Mouse (Mus musculus): ENCODE measurements at regions not wholly inside any gene's neighbourhood (a gene's known extent, or its start where the extent isn't known, plus 50 kb on each side); places are given as distances from the start of the nearest gene placed in this dataset.

DNA sequence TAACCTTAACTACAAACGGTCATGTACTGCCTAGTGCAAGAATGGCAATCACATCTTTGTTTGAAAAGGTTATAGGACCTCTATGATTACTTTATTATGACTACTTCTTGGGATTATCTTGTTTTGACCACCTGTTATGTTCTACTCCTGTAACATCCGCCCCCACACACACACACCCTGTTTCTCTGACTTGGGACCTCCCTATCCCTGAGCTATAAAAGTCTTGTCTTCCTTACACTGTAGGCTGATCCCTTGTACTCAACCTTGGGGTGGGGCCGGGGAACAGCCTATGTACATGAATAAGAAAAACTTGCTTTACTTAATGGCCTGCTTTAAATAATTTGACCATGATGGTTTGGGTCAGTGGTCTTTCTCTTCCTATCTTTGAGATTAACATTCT is 240.7 kb upstream of the Dynlrb2 start:
- WGBS (ENCODE audit: insufficient replicate concordance) = 62% methylated on average over 3 of the region's 3 CpGs
- H3K9me3 ChIP-seq (replicated peaks; ENCODE audit: control insufficient read depth, low read length) = no peaks in the 10 kb centered on the region
- H3K27ac ChIP-seq (ENCODE audit: low read length) = no peak overlapping the region
- no peak for ATAC-seq (ENCODE audit: low read depth)
- no peaks in the 10 kb centered on the region for H3K4me1 ChIP-seq (ENCODE audit: control insufficient read depth, low read depth, low read length)
- no peak overlapping the region for H3K4me2 ChIP-seq (ENCODE audit: low read depth, low read length)
- H3K4me3 ChIP-seq (ENCODE audit: low read depth, low read length) = no peak overlapping the region
- H3K9ac ChIP-seq (ENCODE audit: low read depth, low read length) = no peak overlapping the region
- no peaks in the 10 kb centered on the region for H3K27me3 ChIP-seq (ENCODE audit: control insufficient read depth, insufficient read depth, low read depth, low read length)
- no peaks in the 10 kb centered on the region for H3K36me3 ChIP-seq (ENCODE audit: control insufficient read depth, insufficient read depth)

DNA sequence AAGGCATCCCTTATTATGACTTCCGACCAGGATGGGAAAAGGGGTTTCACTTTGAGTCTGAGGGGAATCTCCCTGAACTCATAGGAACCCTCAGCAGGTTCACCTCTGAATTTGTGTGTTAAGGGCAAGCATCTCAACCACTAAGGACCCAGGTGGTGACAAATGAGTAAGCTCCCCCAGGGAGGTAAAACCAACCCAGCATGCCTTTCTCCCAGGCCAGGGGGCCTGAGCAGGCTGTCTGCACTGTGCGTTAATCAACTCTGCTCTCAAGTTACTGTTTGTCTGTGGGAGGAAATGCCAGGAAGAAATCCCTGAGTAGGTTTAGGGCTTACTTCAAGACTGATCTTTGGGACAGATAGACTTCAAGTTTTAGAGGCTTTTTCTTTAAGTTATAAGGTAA is 243.5 kb upstream of the Dynlrb2 start:
- Histone ChIP-seq H3K4me3 (ENCODE audit: low read depth, low read length) (no peak overlapping the region), H3K4me1 (ENCODE audit: control insufficient read depth, low read depth, low read length) (no peaks in the 10 kb centered on the region), H3K36me3 (ENCODE audit: control insufficient read depth, insufficient read depth) (no peaks in the 10 kb centered on the region), H3K4me2 (ENCODE audit: low read depth, low read length) (no peak overlapping the region), H3K27ac (ENCODE audit: low read length) (no peak overlapping the region), H3K27me3 (ENCODE audit: control insufficient read depth, insufficient read depth, low read depth, low read length) (no peaks in the 10 kb centered on the region), H3K9me3 (replicated peaks; ENCODE audit: control insufficient read depth, low read length) (no peaks in the 10 kb centered on the region), H3K9ac (ENCODE audit: low read depth, low read length) (no peak overlapping the region)
- no peak for ATAC-seq (ENCODE audit: low read depth)
- WGBS (ENCODE audit: insufficient replicate concordance) = 40% methylated on average over 2 of the region's 2 CpGs

DNA sequence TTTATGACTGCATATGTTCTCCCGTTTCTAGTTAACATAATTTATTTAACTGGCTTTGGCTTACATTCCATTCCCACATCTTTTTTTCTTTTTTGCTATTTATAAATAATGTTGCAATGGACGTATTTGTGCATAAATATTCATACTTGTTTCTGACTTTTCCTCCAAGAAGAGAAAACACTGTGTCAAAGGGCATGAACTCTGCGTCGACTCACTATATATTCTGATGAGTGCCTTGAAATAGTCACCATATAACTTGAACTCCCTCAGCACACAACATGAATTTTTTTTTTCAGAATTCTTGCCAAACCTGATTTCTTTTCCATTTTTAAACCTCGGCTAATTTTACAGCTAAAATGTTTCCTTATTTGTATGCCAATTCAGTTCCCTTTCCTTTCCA is 249.4 kb upstream of the Dynlrb2 start:
- WGBS (ENCODE audit: insufficient replicate concordance) = 54% methylated on average over 5 of the region's 5 CpGs
- no peak overlapping the region for H3K4me2 ChIP-seq (ENCODE audit: low read depth, low read length)
- H3K27ac ChIP-seq (ENCODE audit: low read length) = no peak overlapping the region
- no peaks in the 10 kb centered on the region for H3K36me3 ChIP-seq (ENCODE audit: control insufficient read depth, insufficient read depth)
- H3K4me3 ChIP-seq (ENCODE audit: low read depth, low read length) = no peak overlapping the region
- H3K9ac ChIP-seq (ENCODE audit: low read depth, low read length) = no peak overlapping the region
- ATAC-seq (ENCODE audit: low read depth) = no peak
- no peaks in the 10 kb centered on the region for H3K9me3 ChIP-seq (replicated peaks; ENCODE audit: control insufficient read depth, low read length)
- no peaks in the 10 kb centered on the region for H3K4me1 ChIP-seq (ENCODE audit: control insufficient read depth, low read depth, low read length)
- H3K27me3 ChIP-seq (ENCODE audit: control insufficient read depth, insufficient read depth, low read depth, low read length) = no peaks in the 10 kb centered on the region

DNA sequence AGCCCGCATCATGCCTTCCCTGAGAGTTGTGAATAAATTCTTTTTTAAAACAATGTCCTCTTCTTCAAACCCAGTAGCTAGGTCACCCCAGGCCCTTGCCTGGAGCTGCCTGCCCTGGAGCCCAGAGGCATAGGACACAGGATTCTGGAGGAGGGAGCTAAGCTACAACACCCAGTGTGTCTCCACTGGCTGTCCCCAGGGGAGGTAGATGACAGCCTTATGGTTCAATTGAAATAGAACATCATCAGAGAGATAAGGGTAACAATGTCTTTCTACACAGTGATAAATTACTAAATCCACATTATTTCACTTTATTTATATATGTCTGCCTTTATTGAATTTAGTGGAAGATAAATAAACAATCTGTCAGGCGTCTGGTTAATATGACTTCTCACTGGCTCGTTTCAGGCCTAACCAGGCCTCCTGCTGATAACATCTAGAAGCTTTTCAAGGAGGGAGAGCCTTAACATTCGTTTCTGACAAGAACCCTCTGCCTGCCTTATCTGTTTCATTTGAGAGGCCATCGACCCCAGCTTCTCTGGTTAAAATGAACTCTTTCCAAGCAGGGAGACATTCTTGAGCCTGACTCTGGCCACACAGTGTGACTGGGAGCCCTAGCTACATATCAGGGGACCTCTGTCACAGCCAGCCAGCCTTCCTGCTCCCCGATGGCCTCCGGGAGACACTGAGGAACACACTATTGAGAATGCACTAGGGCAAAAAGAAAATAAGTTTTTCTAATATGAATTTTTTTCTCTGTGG is 252.1 kb upstream of the Dynlrb2 start:
- WGBS (ENCODE audit: insufficient replicate concordance) = 38% methylated on average over 7 of the region's 7 CpGs
- Histone ChIP-seq H3K4me1 (ENCODE audit: control insufficient read depth, low read depth, low read length) (no peaks in the 10 kb centered on the region), H3K4me3 (ENCODE audit: low read depth, low read length) (no peak overlapping the region), H3K27ac (ENCODE audit: low read length) (no peak overlapping the region), H3K9ac (ENCODE audit: low read depth, low read length) (no peak overlapping the region), H3K27me3 (ENCODE audit: control insufficient read depth, insufficient read depth, low read depth, low read length) (no peaks in the 10 kb centered on the region), H3K4me2 (ENCODE audit: low read depth, low read length) (no peak overlapping the region), H3K36me3 (ENCODE audit: control insufficient read depth, insufficient read depth) (no peaks in the 10 kb centered on the region), H3K9me3 (replicated peaks; ENCODE audit: control insufficient read depth, low read length) (no peaks in the 10 kb centered on the region)
- no peak for ATAC-seq (ENCODE audit: low read depth)

DNA sequence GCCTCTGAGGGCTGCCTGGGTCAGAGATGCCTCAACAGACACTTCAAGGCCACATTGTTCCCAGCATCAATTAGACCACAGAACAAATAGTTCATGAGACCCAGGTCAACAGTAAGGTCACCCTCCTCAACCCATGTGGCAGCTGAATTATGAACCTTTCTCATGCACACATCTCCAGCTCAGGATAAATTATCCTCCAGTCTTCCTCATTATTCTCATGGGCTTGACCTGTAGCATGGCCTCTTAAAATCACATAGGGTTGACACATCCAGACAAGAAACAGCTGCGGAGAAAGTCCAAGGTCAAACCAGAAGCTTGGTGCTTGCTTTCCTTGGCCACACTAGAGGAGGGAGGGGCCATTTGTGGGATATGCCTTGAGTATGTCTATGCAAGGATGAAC is 256.4 kb upstream of the Dynlrb2 start:
- no peak for ATAC-seq (ENCODE audit: low read depth)
- no peak overlapping the region for H3K27ac ChIP-seq (ENCODE audit: low read length)
- no peak overlapping the region for H3K4me3 ChIP-seq (ENCODE audit: low read depth, low read length)
- H3K4me1 ChIP-seq (ENCODE audit: control insufficient read depth, low read depth, low read length) = no peaks in the 10 kb centered on the region
- H3K27me3 ChIP-seq (ENCODE audit: control insufficient read depth, insufficient read depth, low read depth, low read length) = no peaks in the 10 kb centered on the region
- 77% methylated on average over 1 of the region's 1 CpGs for WGBS (ENCODE audit: insufficient replicate concordance)
- H3K9ac ChIP-seq (ENCODE audit: low read depth, low read length) = no peak overlapping the region
- H3K9me3 ChIP-seq (replicated peaks; ENCODE audit: control insufficient read depth, low read length) = no peaks in the 10 kb centered on the region
- H3K36me3 ChIP-seq (ENCODE audit: control insufficient read depth, insufficient read depth) = no peaks in the 10 kb centered on the region
- no peak overlapping the region for H3K4me2 ChIP-seq (ENCODE audit: low read depth, low read length)

DNA sequence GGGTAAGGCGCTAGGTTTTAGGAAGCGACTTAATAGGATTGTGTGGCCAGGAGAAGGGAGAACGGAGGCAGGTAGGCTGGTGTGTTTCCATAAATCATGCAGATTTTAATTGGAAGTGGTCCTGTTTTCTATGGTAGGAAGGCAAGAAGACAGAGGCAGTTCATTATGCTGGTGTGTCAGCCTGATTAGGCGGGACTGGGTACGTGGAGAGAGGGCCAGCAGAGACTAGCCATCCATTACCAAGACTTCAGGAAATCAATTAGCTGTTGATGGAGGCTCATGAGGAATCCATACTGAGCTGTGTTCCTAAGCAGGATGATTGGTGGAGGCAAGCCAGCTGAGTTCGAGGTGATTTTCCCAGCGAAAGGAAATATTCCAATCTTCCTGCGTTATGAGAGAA is 261.3 kb upstream of the Dynlrb2 start:
- Histone ChIP-seq H3K36me3 (ENCODE audit: control insufficient read depth, insufficient read depth) (no peaks in the 10 kb centered on the region), H3K9ac (ENCODE audit: low read depth, low read length) (no peak overlapping the region), H3K4me3 (ENCODE audit: low read depth, low read length) (no peak overlapping the region), H3K4me2 (ENCODE audit: low read depth, low read length) (no peak overlapping the region), H3K27me3 (ENCODE audit: control insufficient read depth, insufficient read depth, low read depth, low read length) (no peaks in the 10 kb centered on the region), H3K9me3 (replicated peaks; ENCODE audit: control insufficient read depth, low read length) (no peaks in the 10 kb centered on the region), H3K4me1 (ENCODE audit: control insufficient read depth, low read depth, low read length) (no peaks in the 10 kb centered on the region), H3K27ac (ENCODE audit: low read length) (no peak overlapping the region)
- no peak for ATAC-seq (ENCODE audit: low read depth)
- 53% methylated on average over 8 of the region's 8 CpGs for WGBS (ENCODE audit: insufficient replicate concordance)

DNA sequence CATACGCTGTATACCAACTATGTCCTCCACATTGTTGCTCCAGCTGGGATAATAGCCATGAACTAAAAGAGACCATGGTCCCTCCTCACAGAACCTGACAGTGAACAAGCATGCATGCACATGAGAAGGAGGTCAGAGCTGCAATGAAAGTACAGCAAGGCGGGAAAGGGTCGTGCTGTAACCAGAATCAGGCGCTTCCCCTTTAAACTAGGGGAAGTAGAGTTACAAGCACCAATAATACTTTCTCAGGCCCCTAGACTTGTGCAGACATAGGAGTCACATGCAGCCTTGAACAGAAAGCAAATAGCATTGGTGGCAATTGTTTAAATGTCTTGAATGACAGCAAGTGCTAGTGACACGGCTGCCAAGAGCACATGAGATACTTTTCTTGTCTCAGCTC is 261.8 kb upstream of the Dynlrb2 start:
- Histone ChIP-seq H3K36me3 (ENCODE audit: control insufficient read depth, insufficient read depth) (no peaks in the 10 kb centered on the region), H3K9ac (ENCODE audit: low read depth, low read length) (no peak overlapping the region)

DNA sequence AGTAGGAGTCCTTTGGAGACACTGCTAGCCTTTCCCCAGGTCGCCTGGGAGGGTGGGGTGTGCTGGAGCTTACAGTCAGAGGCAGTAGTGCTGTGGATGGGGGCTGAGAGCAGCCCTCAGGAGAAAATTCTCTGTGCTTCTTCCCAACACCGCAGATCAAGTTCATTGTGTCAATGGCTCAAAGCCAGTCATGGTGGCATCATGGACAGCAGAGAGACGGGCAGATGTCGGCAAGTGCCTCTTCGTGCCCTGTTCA is 262.9 kb upstream of the Dynlrb2 start:
- no peaks in the 10 kb centered on the region for H3K4me1 ChIP-seq (ENCODE audit: control insufficient read depth, low read depth, low read length)
- no peak for ATAC-seq (ENCODE audit: low read depth)

More for the DNA sequence above, 261.8 kb upstream of the Dynlrb2 start:
- no peaks in the 10 kb centered on the region for H3K9me3 ChIP-seq (replicated peaks; ENCODE audit: control insufficient read depth, low read length)
- H3K4me3 ChIP-seq (ENCODE audit: low read depth, low read length) = no peak overlapping the region
- H3K27me3 ChIP-seq (ENCODE audit: control insufficient read depth, insufficient read depth, low read depth, low read length) = no peaks in the 10 kb centered on the region
- no peaks in the 10 kb centered on the region for H3K4me1 ChIP-seq (ENCODE audit: control insufficient read depth, low read depth, low read length)
- H3K4me2 ChIP-seq (ENCODE audit: low read depth, low read length) = no peak overlapping the region
- no peak for ATAC-seq (ENCODE audit: low read depth)
- H3K27ac ChIP-seq (ENCODE audit: low read length) = no peak overlapping the region
- 42% methylated on average over 5 of the region's 5 CpGs for WGBS (ENCODE audit: insufficient replicate concordance)

DNA sequence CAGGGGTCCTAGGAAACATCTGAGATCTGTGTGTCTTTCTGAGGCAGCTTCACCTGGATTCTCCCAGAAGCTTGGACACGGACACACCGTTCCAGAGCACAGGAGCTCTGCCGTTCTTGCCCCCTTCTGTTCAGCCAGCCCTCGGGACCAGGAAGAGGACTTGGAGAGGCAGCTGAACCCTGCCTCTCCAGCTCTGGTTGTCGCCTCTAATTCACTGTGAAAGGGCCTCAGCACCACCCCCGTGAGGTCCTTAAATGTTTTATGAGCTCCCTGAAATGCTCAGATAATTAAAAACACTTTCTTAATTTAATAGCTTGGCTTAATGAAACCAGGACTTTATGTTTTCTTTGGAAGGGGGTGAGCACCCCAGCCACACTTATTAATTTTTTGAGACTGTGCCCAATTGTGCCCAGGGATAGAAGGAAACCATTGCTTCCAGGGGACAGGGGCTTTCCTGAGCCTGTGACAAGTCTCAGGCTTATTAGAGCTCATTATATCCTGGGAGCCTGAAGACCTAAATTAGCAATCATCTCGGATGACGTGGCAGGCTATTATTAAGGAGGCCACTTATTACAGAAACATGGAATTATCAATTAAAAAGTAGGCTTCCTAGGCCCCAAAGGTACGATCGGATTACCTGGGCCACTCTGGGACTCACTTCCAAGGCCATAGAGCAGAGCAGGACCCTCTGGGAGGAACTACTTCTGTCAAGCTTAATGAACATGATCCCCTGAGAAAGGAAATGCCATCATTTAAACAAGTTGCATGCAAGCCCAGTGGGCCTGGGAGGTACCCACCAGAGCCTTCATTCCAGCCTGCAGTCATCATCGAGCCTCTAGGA is 263.4 kb upstream of the Dynlrb2 start:
- 63% methylated on average over 11 of the region's 11 CpGs for WGBS (ENCODE audit: insufficient replicate concordance)
- Histone ChIP-seq H3K36me3 (ENCODE audit: control insufficient read depth, insufficient read depth) (no peaks in the 10 kb centered on the region), H3K4me3 (ENCODE audit: low read depth, low read length) (no peak overlapping the region), H3K4me2 (ENCODE audit: low read depth, low read length) (no peak overlapping the region), H3K9me3 (replicated peaks; ENCODE audit: control insufficient read depth, low read length) (no peaks in the 10 kb centered on the region), H3K27me3 (ENCODE audit: control insufficient read depth, insufficient read depth, low read depth, low read length) (no peaks in the 10 kb centered on the region), H3K4me1 (ENCODE audit: control insufficient read depth, low read depth, low read length) (no peaks in the 10 kb centered on the region), H3K27ac (ENCODE audit: low read length) (no peak overlapping the region), H3K9ac (ENCODE audit: low read depth, low read length) (no peak overlapping the region)
- ATAC-seq (ENCODE audit: low read depth) = no peak

More for the DNA sequence above, 262.9 kb upstream of the Dynlrb2 start:
- 67% methylated on average over 5 of the region's 5 CpGs for WGBS (ENCODE audit: insufficient replicate concordance)
- H3K9me3 ChIP-seq (replicated peaks; ENCODE audit: control insufficient read depth, low read length) = no peaks in the 10 kb centered on the region
- no peak overlapping the region for H3K4me2 ChIP-seq (ENCODE audit: low read depth, low read length)
- no peak overlapping the region for H3K27ac ChIP-seq (ENCODE audit: low read length)
- no peak overlapping the region for H3K9ac ChIP-seq (ENCODE audit: low read depth, low read length)
- no peaks in the 10 kb centered on the region for H3K27me3 ChIP-seq (ENCODE audit: control insufficient read depth, insufficient read depth, low read depth, low read length)
- no peak overlapping the region for H3K4me3 ChIP-seq (ENCODE audit: low read depth, low read length)
- H3K36me3 ChIP-seq (ENCODE audit: control insufficient read depth, insufficient read depth) = no peaks in the 10 kb centered on the region

All from liver, embryonic 16.5 days (tissue).